Mouse (Mus musculus) kidney, postnatal 14 days (tissue): ENCODE results near the gene 1520401A03Rik.
A peak's percentile ranks its signal among the peaks of the same experiment; 100 is the strongest.

Experiments used
- DNase-seq: peaks from one replicate; pipeline ENCODE4 v3.0.0; 2022; ENCODE audit warnings: mixed read lengths

The 1520401A03Rik gene

GRCm38 (mm10) chr17:23699131-23700077 lies 23.2 kb downstream of the 1520401A03Rik start:
- peak; percentile 51 for DNase-seq

DNA sequence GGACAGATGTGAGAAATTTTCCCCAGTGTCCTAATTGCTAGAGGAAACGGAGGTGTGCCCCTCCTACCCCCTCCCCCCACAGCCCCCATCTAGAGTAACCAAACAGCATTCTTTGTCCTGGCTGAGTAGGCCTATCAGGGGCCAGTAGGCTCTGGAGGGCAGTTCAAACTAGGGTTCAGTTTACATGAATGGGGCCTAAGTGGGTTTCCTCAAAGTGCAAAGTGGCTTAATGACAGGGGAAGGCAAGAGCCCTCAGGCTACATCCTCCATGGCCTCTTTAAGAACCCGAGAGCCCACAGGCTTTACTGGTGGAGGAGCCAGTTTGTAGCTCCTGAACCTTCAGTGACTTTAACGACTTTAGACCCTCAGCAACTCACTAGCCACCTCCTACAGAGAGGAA lies 26.8 kb downstream of the 1520401A03Rik start:
- DNase-seq: no peak

DNA sequence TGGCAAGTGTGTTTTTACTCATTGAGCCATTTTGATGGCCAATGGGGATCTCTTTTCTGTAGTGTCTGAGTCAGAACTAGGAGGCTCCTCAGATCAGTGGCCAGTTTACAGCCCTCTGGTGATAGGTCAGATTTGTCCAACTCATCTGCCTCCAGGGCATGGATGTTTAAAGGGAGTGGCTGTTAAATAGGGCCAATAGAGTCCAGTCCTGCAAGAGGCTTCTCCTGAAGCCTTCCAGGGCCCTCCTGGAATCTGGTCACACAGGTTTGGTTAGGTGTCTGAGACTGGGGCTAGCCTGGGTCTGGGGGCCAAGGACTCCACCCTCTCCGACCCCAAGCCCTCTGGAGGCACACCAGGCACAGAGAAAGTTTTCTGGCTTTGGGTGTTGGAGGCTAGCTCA lies 28.1 kb downstream of the 1520401A03Rik start:
- DNase-seq: no peak

GRCm38 (mm10) chr17:23683856-23684672 lies 38.5 kb downstream of the 1520401A03Rik start, which contains the start of gene Cldn9:
TSS of gene Cldn9 (minus strand) at chr17:23684026.
- peak; percentile 37 for DNase-seq

GRCm38 (mm10) chr17:23683226-23683625 lies 39.4 kb downstream of the 1520401A03Rik start:
- no peak for DNase-seq

DNA sequence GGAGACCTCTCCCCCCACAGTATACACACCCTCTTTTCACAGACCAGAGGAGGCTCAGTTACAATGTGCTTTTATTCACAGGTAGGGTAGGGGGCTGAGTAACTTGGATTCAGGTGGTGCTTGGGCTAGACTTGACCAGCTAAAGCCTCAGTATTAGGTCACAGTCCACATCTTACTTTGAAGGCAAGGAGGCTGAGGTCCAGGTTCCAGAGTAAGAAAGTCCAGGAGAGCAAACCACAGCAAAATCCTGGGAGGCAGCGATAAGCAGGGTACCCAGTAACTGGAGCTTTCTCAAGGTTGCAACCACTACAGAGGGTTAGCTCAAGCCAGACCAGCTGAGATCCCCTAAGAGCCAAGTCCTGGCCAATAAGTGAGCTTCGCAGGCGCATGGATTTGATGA lies 40.1 kb downstream of the 1520401A03Rik start:
- DNase-seq: no peak

- no peak for DNase-seq
Measured at GRCm38 (mm10) chr17:23682092-23682491, 40.5 kb downstream of the 1520401A03Rik start.

GRCm38 (mm10) chr17:23681086-23681485 lies 41.5 kb downstream of the 1520401A03Rik start:
- peak; percentile 38 for DNase-seq

GRCm38 (mm10) chr17:23680336-23680735 lies 42.2 kb downstream of the 1520401A03Rik start:
- DNase-seq: no peak

DNA sequence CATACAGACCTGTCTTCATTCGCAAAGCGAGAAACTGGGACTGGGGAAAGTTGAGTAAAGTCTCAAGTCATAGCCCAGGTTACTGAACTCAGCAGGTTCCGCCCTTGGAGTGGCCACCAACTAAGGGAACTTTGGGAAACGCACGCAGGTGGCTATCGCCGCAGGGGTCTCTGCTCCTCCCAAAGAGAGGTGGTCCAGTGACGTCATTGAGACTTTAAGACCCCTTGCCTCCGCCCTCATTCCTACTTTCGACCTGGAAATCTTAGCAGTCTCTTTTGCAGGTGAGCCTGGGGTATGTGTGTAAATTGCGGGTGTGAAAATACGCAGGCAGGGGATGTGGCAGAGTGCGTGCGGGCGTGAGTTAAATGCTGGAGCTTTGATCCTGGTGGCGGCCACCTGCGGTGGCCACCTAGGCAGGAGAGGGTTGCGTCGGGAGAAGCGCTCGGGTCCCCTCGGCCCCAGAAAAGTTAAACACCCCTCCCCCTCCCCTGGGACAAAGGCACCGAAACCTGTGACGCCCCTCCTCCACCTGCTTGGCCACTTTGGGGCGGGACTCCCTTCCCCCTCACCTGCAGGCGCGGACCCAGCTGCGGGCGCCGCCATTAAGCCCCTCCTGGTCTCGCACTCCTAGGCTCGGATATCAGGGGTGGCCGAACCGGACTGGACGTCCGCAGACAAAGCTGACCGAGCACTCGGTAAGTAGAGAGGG lies 43.3 kb downstream of the 1520401A03Rik start, which contains the start of gene Cldn6:
Gene Cldn6 (plus strand): TSS at position 123 of the 709 bp plus-strand sequence.
- DNase-seq: no peak

- peak; percentile 91 for DNase-seq
Measured at GRCm38 (mm10) chr17:23677236-23677679, 45.3 kb downstream of the 1520401A03Rik start, which contains the start of gene Tnfrsf12a. TSS of gene Tnfrsf12a (minus strand) at chr17:23677468.

DNA sequence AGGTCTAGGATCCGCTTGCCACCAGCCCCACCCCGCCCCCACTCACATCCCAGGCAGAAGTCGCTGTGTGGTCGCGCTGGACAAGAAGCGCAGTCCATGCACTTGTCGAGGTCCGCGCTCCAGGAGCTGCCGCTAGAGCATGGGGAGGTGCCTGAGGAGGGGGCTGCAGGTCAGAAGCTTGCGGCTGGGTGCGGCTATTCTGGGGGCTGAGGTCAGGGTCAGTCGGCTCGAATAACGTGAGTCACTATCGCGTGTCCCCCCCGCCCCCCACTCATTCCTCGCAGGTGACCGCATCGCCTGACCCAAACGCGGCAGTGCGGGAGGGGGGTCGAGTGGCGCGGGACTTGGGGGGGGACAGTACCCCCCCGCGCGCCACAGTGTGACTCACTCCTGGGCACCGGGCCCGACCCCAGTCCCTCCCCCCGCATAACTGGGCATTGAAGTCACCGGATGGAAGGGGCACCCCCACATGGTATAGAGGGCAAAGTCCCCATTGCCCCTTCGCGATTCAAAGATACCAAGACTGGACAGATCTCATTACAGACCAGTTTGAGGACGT lies 46.0 kb downstream of the 1520401A03Rik start:
- DNase-seq: peak; percentile 58

DNA sequence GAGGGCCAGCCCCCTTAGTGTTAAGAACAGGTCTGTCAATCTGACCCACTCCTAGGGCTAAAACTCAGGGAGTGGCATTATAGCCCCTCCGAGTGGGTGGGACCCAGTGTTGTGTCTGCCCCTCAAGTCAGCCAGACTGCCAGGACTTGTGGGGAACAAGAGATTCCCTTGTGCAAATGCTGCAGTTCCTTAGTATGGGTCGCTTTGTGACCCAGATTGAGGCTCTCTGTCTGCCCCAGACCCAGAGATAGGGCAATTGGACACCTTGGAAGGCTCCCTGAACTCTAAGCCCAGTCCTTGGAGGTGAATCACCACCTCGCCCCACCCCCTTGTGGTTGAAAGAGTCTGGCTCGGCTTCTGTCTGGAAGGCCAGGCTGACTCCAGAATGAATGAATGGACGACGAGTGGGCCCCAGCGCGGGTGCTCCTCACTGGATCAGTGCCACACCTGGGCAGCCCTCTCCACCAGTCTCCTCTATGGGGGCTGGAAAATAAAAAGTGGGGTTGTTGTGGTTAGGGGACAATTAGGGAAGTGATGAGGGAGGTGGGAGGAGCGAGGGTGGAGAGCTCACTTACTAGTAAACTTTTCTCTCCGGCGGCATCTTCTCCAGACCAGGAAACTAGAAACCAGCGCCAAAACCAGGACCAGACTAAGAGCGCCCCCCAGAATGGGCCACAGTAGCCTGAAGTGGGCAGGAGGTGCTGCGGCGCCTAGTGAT lies 46.9 kb downstream of the 1520401A03Rik start:
- DNase-seq: peak; percentile 49

DNA sequence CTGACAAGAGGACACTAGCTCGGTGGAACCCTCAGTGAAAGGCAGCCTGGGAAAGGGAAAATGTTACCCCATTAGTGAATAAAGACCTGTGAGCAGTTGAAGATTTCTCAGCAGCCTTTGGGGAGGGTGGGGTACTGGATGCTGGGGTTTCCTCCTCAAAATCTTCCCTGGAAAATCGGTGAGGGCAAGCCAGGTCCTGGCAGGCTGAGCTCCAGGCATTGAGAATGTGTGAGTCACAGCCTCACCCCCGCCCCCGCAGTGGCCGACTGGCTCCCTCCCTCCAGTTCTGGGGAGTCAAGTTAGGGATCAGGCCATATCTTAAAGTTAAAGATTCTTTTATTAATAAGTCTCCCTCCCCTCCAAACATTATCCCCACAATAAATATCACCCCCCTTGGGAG lies 47.5 kb downstream of the 1520401A03Rik start:
- DNase-seq: peak; percentile 40

DNA sequence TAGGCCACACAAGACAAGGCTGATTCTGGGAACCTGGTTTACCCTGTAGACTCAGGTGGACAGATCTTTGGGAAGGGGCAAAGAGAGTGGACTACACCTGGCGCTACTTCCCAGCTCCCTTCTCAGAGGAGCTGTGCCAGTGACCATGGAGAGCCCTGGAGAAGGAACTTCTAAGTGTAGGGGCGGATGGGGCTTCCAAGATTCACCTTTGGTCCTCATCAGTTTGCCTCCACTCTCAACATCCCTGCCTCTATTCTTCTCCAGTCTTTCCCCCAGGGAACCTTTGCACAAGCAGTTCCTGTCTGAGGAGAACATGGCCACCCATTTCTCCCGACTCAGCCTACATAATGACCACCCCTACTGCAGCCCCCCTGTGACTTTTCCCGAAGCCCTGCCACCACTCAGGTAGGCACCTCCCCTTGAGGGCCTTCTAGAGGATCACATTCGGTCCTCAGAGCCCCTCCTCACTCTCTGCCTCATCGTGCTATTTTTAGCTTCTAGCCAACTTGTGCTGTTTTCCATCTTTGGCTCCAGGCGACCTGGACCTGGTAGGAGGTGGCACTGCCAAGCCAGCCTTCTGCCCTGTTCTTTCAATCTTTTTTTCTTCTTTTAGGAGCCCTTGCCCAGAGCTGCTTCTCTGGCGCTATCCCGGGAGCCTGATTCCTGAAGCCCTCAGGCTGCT lies 48.2 kb downstream of the 1520401A03Rik start:
- DNase-seq: no peak

GRCm38 (mm10) chr17:23673424-23674073 lies 49.0 kb downstream of the 1520401A03Rik start, which contains the start of the genes Hcfc1r1 and Thoc6:
TSS of gene Hcfc1r1 (plus strand) at chr17:23673596.
TSS of gene Thoc6 (minus strand) at chr17:23673882.
- peak; percentile 96 for DNase-seq

DNA sequence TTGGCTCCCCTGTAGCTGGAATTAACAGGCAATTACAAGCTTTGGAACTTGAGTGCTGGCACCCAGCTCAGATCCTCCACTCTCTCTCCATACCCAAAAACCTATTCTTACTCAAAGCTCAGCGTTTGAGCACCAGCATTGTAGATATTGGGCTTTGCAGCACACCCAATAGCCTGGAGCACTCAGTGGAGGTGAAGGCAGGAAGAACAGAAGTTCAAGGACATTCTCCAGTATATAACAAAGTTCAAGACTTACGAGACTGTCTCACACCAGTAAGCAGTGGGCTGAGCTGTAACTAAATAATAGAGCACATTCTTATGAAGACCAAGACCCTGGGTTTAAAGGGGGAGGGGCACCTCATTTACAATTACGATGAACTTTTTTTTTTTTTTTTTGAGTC lies 49.8 kb downstream of the 1520401A03Rik start:
- DNase-seq: no peak

DNA sequence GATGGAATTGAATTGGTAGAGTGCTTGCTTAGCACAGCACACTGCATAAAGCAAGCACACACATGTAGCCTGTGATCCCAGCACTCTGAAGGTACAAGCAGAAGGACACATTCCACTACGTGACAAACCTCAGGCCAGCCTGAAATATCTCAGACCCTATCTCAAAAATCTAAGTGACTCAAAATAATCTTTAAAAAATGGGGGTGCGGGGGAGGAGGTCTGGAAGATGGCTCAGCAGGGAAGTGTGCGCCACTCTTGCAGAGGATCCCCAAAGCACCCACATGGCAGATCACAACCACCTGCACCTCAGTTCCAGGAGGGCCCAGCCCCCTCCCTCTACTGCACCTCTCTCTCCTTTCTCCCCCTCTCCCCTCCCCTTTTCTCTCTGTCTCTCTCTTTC lies 51.1 kb downstream of the 1520401A03Rik start:
- DNase-seq: no peak

DNA sequence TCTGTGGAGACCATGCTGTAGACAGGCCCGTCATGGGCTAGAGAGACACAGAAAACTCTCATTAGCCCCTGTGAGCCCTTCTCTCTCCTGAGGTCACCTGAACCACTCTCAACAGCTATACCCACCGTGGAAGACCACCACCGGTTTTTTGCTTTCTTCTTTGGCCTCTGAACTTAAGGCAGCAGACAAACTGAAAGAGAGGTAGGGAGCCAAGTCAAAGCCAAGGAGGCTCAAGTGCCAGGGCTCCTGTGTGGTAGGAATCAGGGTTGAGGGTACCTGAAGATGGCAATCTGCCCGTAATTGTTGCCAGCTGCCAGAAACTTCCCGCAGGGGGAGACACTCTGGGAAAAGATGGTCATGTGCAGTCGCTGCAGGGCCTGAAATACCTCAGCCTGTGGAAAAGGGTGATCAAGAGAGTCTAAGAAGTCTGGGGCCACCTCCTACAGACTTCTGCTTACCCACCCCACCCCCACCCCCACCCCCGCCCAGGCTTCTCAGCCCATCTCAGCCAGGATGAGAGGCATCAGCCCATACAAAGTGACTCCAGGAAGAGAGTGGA lies 52.0 kb downstream of the 1520401A03Rik start:
- no peak for DNase-seq

- no peak for DNase-seq
Measured at GRCm38 (mm10) chr17:23665511-23665910, 57.1 kb downstream of the 1520401A03Rik start.
